Mouse (Mus musculus): ENCODE results near the gene Rimbp3. TPM values are rescaled to one million over a fixed set of nuclear protein-coding genes. Genes with fewer than 3 reads are reported as not detected.
A peak's percentile ranks its signal among the peaks of the same experiment; 100 is the strongest.
"Not testable (repeated sequence)": the region's sequence is repeated elsewhere in the genome, so short reads cannot be mapped to it uniquely, and the experiment has no call there.

Gene Rimbp3
- 1.9 and 2.1 TPM in 2 replicates for polyA plus RNA-seq (2015; fragmentation: Nextera tagmentation; extraction: Ambion mirVana)

DNA sequence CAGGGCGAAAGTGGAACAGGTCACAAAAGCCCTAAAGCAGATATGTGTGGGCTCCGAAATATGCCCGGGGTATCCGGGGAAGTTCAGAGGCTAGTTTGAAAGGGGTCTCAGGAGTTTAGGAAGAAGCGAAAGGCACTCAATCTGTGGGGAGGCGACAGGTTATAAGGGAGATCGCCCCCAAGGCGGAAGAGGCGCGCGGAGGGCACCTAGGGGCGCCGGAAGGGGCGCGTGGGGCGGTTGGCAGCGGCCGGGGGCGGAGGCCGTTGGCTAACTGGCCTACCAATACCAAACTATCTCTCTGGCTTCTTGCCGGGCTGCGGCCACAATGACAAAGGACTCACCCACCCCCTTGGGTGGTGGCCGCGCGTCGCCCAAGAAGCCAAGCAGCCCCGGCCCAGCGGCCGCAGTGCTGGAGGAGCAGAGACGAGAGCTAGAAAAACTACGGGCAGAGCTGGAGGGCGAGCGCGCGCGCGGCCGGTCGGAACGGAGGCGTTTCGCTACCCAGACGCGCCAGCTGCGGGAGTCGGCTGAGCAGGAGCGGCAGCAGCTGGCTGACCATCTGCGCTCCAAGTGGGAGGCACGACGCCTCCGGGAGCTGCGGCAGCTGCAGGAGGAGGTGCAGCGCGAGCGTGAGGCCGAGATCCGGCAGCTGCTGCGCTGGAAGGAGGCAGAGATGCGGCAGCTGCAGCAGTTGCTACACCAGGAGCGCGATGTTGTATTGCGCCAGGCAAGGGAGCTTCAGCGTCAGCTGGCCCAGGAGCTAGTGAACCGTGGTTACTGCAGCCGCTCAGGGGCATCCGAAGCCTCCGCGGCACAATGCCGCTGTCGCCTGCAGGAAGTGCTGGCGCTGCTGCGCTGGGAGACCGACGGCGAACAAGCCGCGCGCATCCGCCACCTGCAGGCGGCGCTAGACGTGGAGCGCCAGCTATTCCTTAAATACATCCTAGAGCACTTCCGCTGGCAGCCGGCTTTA lies at the start of gene Rimbp3:
Gene Rimbp3, plus strand, starts transcription at position 215 of the 973 bp plus-strand sequence.
- Histone ChIP-seq H3K9me3 (replicated peaks) (no peaks in the 10 kb centered on the region), H3K27me3 (replicated peaks) (0 out of 2 replicates have a peak, but pooled peaks cover 3% of the 10 kb centered on the region)
- under 1% methylated on average over 85 of the region's 85 CpGs for WGBS

DNA sequence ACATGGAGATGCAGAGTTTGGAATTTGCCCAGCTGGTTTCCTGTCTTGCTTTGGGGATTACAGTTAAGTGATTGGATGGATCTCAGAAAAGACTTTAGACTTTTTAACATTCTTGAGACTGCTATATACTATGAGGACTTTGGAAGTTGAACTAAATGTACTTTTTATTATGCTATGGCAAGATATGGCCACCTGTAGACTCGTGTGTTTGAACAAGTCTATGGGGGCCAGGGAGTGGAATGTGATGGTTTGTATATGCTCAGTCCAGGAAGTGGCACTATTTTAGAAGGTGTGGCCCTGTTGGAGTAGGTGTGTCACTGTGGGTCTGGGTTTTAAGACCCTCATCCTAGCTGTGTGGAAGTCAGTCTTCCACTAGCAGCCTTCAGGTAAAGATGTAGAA lies 42.9 kb upstream of the Rimbp3 start:
- H3K27ac ChIP-seq (replicated peaks); H3K4me3 ChIP-seq (replicated peaks); H3K4me2 ChIP-seq; H3K4me1 ChIP-seq; H3K9ac ChIP-seq (replicated peaks); H3K27me3 ChIP-seq (replicated peaks); ATAC-seq (ENCODE audit: low FRiP score); H3K9me3 ChIP-seq (replicated peaks): not testable (repeated sequence)
- peaks cover 18% of the 10 kb centered on the region for H3K36me3 ChIP-seq
- WGBS: 89% methylated on average over 1 of the region's 1 CpGs

More for the DNA sequence above, at the start of gene Rimbp3:
- H3K27ac ChIP-seq (replicated peaks): peak within 1 kb of the TSS; percentile 93
- peak within 1 kb of the TSS; percentile 67 for H3K4me3 ChIP-seq (replicated peaks)
- H3K36me3 ChIP-seq: no peaks in the 10 kb centered on the region
- H3K4me1 ChIP-seq: peaks cover 25% of the 10 kb centered on the region
- peak within 1 kb of the TSS; percentile 97 for H3K4me2 ChIP-seq
- H3K9ac ChIP-seq (replicated peaks): peak within 1 kb of the TSS; percentile 70
- ATAC-seq (ENCODE audit: low FRiP score): peak; percentile 87

GRCm38 (mm10) chr16:17167179-17167578 lies 41.2 kb upstream of the Rimbp3 start:
- Histone ChIP-seq H3K4me1 (no peaks in the 10 kb centered on the region), H3K4me3 (replicated peaks) (no peak overlapping the region), H3K27ac (replicated peaks) (no peak overlapping the region), H3K36me3 (peaks cover 22% of the 10 kb centered on the region), H3K4me2 (no peak overlapping the region), H3K9ac (replicated peaks) (no peak overlapping the region), H3K9me3 (replicated peaks) (no peaks in the 10 kb centered on the region), H3K27me3 (replicated peaks) (no peaks in the 10 kb centered on the region)
- ATAC-seq (ENCODE audit: low FRiP score): no peak

GRCm38 (mm10) chr16:17168049-17168448 lies 40.4 kb upstream of the Rimbp3 start:
- no peak for ATAC-seq (ENCODE audit: low FRiP score)
- Histone ChIP-seq H3K36me3 (peaks cover 28% of the 10 kb centered on the region), H3K27me3 (replicated peaks) (no peaks in the 10 kb centered on the region), H3K4me3 (replicated peaks) (no peak overlapping the region), H3K4me1 (no peaks in the 10 kb centered on the region), H3K4me2 (no peak overlapping the region), H3K27ac (replicated peaks) (no peak overlapping the region), H3K9me3 (replicated peaks) (no peaks in the 10 kb centered on the region), H3K9ac (replicated peaks) (no peak overlapping the region)
- 96% methylated on average over 5 of the region's 5 CpGs for WGBS

- no peak overlapping the region for H3K27ac ChIP-seq (replicated peaks)
- H3K36me3 ChIP-seq: peaks cover 20% of the 10 kb centered on the region
- no peak overlapping the region for H3K4me3 ChIP-seq (replicated peaks)
- ATAC-seq (ENCODE audit: low FRiP score): no peak
- no peaks in the 10 kb centered on the region for H3K4me1 ChIP-seq
- WGBS: 97% methylated on average over 2 of the region's 2 CpGs
- H3K9me3 ChIP-seq (replicated peaks): no peaks in the 10 kb centered on the region
- no peak overlapping the region for H3K4me2 ChIP-seq
- no peaks in the 10 kb centered on the region for H3K27me3 ChIP-seq (replicated peaks)
- no peak overlapping the region for H3K9ac ChIP-seq (replicated peaks)
These were observed 32.6 kb upstream of the Rimbp3 start for GRCm38 (mm10) chr16:17175765-17176164.

- Histone ChIP-seq H3K36me3 (peaks cover 11% of the 10 kb centered on the region), H3K27ac (replicated peaks) (no peak overlapping the region), H3K4me2 (no peak overlapping the region), H3K27me3 (replicated peaks) (no peaks in the 10 kb centered on the region), H3K4me3 (replicated peaks) (no peak overlapping the region), H3K9me3 (replicated peaks) (no peaks in the 10 kb centered on the region), H3K4me1 (no peaks in the 10 kb centered on the region), H3K9ac (replicated peaks) (no peak overlapping the region)
- ATAC-seq (ENCODE audit: low FRiP score): no peak
- WGBS: 100% methylated on average over 1 of the region's 1 CpGs
These were observed 30.7 kb upstream of the Rimbp3 start for GRCm38 (mm10) chr16:17177623-17178170.

DNA sequence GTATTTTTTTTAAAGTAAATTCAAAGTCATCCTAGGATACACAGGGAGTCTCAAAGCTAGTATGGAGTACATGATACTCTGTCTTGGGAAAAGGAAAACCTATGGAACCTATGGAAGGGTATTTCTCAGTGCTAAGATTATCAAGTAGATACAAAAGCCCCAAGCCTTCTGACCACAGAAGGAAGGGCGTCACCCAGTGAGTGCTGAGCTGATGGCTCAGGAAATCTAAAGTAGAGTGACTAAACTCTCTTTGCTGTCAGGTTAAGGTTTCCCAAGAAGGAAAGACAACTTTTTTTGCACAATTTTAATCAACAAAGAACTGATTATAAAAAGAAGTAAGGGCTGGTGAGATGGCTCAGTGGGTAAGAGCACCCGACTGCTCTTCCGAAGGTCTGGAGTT lies 28.7 kb upstream of the Rimbp3 start:
- Histone ChIP-seq H3K36me3 (no peaks in the 10 kb centered on the region), H3K9ac (replicated peaks) (no peak overlapping the region), H3K27ac (replicated peaks) (no peak overlapping the region), H3K9me3 (replicated peaks) (no peaks in the 10 kb centered on the region), H3K4me2 (no peak overlapping the region), H3K4me3 (replicated peaks) (no peak overlapping the region), H3K27me3 (replicated peaks) (no peaks in the 10 kb centered on the region), H3K4me1 (no peaks in the 10 kb centered on the region)
- WGBS: 91% methylated on average over 3 of the region's 3 CpGs
- no peak for ATAC-seq (ENCODE audit: low FRiP score)

DNA sequence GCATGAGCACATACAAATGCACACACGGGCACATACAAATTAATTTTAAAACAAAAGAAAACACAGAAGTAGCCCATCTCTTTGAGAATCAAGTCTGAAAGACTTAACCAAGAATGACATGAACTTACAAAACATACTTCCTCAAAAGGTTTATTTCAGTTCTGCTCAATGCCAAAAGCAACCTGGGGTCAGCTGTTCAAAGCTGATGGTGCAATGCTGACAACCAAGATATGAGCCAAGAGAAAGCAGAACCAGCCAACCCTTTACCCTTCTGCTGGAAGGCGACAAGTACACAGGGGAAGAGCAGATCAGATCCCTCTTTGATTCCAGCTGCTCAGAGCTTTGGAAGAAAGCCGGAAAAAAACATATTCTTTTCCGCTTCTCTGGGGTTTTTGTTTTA lies 27.0 kb upstream of the Rimbp3 start:
- no peak overlapping the region for H3K9ac ChIP-seq (replicated peaks)
- no peaks in the 10 kb centered on the region; the same call in 1 of the 2 replicates for H3K36me3 ChIP-seq

GRCm38 (mm10) chr16:17182136-17182535 lies 26.3 kb upstream of the Rimbp3 start:
- H3K9ac ChIP-seq (replicated peaks): no peak overlapping the region
- H3K27ac ChIP-seq (replicated peaks): no peak overlapping the region
- no peaks in the 10 kb centered on the region for H3K9me3 ChIP-seq (replicated peaks)
- H3K4me3 ChIP-seq (replicated peaks): no peak overlapping the region
- WGBS: 86% methylated on average over 2 of the region's 2 CpGs
- no peaks in the 10 kb centered on the region for H3K27me3 ChIP-seq (replicated peaks)
- no peaks in the 10 kb centered on the region for H3K4me1 ChIP-seq
- H3K36me3 ChIP-seq: peaks cover 3% of the 10 kb centered on the region; the same call in 1 of the 2 replicates
- no peak for ATAC-seq (ENCODE audit: low FRiP score)
- no peak overlapping the region for H3K4me2 ChIP-seq

More for the DNA sequence above, 27.0 kb upstream of the Rimbp3 start:
- H3K27me3 ChIP-seq (replicated peaks): no peaks in the 10 kb centered on the region
- no peak overlapping the region for H3K4me3 ChIP-seq (replicated peaks)
- no peak overlapping the region for H3K27ac ChIP-seq (replicated peaks)
- H3K9me3 ChIP-seq (replicated peaks): no peaks in the 10 kb centered on the region
- WGBS: 91% methylated on average over 4 of the region's 4 CpGs
- H3K4me1 ChIP-seq: no peaks in the 10 kb centered on the region
- H3K4me2 ChIP-seq: no peak overlapping the region
- no peak for ATAC-seq (ENCODE audit: low FRiP score)

- WGBS: 85% methylated on average over 3 of the region's 3 CpGs
- no peak overlapping the region for H3K4me3 ChIP-seq (replicated peaks)
- H3K9ac ChIP-seq (replicated peaks): no peak overlapping the region
- no peak for ATAC-seq (ENCODE audit: low FRiP score)
- no peaks in the 10 kb centered on the region for H3K9me3 ChIP-seq (replicated peaks)
- no peaks in the 10 kb centered on the region for H3K27me3 ChIP-seq (replicated peaks)
- no peaks in the 10 kb centered on the region for H3K4me1 ChIP-seq
- peaks cover 3% of the 10 kb centered on the region; the same call in 1 of the 2 replicates for H3K36me3 ChIP-seq
- H3K27ac ChIP-seq (replicated peaks): no peak overlapping the region
- no peak overlapping the region for H3K4me2 ChIP-seq
These were observed 25.4 kb upstream of the Rimbp3 start for GRCm38 (mm10) chr16:17183003-17183402.

- Histone ChIP-seq H3K27me3 (replicated peaks) (no peaks in the 10 kb centered on the region), H3K27ac (replicated peaks) (no peak overlapping the region), H3K4me2 (no peak overlapping the region), H3K9ac (replicated peaks) (no peak overlapping the region), H3K36me3 (peaks cover 3% of the 10 kb centered on the region; the same call in 1 of the 2 replicates), H3K4me1 (no peaks in the 10 kb centered on the region), H3K9me3 (replicated peaks) (no peaks in the 10 kb centered on the region), H3K4me3 (replicated peaks) (no peak overlapping the region)
- no peak for ATAC-seq (ENCODE audit: low FRiP score)
These were observed 22.9 kb upstream of the Rimbp3 start for GRCm38 (mm10) chr16:17185475-17185874.

- no peak overlapping the region for H3K27ac ChIP-seq (replicated peaks)
- 0 out of 2 replicates have a peak, but pooled peaks cover 2% of the 10 kb centered on the region for H3K4me1 ChIP-seq
- 94% methylated on average over 4 of the region's 4 CpGs for WGBS
These were observed 14.6 kb upstream of the Rimbp3 start for GRCm38 (mm10) chr16:17193823-17194222.

More at GRCm38 (mm10) chr16:17193823-17194222, 14.6 kb upstream of the Rimbp3 start:
- Histone ChIP-seq H3K36me3 (no peaks in the 10 kb centered on the region), H3K4me2 (no peak overlapping the region), H3K27me3 (replicated peaks) (no peaks in the 10 kb centered on the region), H3K9me3 (replicated peaks) (no peaks in the 10 kb centered on the region), H3K9ac (replicated peaks) (no peak overlapping the region), H3K4me3 (replicated peaks) (no peak overlapping the region)
- no peak for ATAC-seq (ENCODE audit: low FRiP score)

Measured in neural tube, embryonic 15.5 days (tissue).